Mouse (Mus musculus): ENCODE results near the gene Ccdc191.

GRCm38 (mm10) chr16:43869805-43870204 lies 19.8 kb upstream of the Ccdc191 start:
- TF ChIP-seq CTCF (IDR thresholded peaks at IDR 0.05; ENCODE audit: control insufficient read depth, insufficient read depth, insufficient read length) = no peak
- no peak for TF ChIP-seq USF1 (IDR thresholded peaks at IDR 0.05; ENCODE audit: low read depth)
- TF ChIP-seq MYOG (IDR thresholded peaks at IDR 0.05; ENCODE audit: control insufficient read depth, extremely low read depth, insufficient read length) = no peak
- TF ChIP-seq MAX (IDR thresholded peaks at IDR 0.05) = no peak
- TF ChIP-seq MYOD1 (IDR thresholded peaks at IDR 0.05; ENCODE audit: control insufficient read depth, insufficient read length, low read depth) = no peak
- TF ChIP-seq CEBPB (IDR thresholded peaks at IDR 0.05; ENCODE audit: low read depth) = no peak

Measured in C2C12 (cell line).